Mouse (Mus musculus): ENCODE data around the gene Isy1. TPM values are rescaled to one million over a fixed set of nuclear protein-coding genes. Genes with fewer than 3 reads are reported as not detected.

Gene Isy1
- polyA plus RNA-seq, 1 experiment from 2014 or later: 53.7 TPM

- H3K9ac ChIP-seq: no peak overlapping the region
- no peak overlapping the region for H3K27ac ChIP-seq
- H3K27me3 ChIP-seq: no peaks in the 10 kb centered on the region
- no peak overlapping the region for H3K4me3 ChIP-seq
- WGBS: 88% methylated on average over 7 of the region's 7 CpGs
- no peaks in the 10 kb centered on the region for H3K9me3 ChIP-seq
- no peaks in the 10 kb centered on the region for H3K36me3 ChIP-seq
- H3K4me1 ChIP-seq: no peaks in the 10 kb centered on the region
- H3K4me2 ChIP-seq (replicated peaks): no peak overlapping the region
- ATAC-seq (ENCODE audit: low FRiP score, low read depth): no peak
These were observed 32.6 kb upstream of the Isy1 start for GRCm38 (mm10) chr6:87871240-87871639.

GRCm38 (mm10) chr6:87870440-87870839 lies 31.8 kb upstream of the Isy1 start:
- WGBS: 85% methylated on average over 1 of the region's 1 CpGs
- no peaks in the 10 kb centered on the region for H3K9me3 ChIP-seq
- H3K4me2 ChIP-seq (replicated peaks): no peak overlapping the region
- no peak for ATAC-seq (ENCODE audit: low FRiP score, low read depth)
- H3K27ac ChIP-seq: no peak overlapping the region
- no peaks in the 10 kb centered on the region for H3K4me1 ChIP-seq
- H3K27me3 ChIP-seq: no peaks in the 10 kb centered on the region
- H3K9ac ChIP-seq: no peak overlapping the region
- H3K36me3 ChIP-seq: no peaks in the 10 kb centered on the region
- no peak overlapping the region for H3K4me3 ChIP-seq

GRCm38 (mm10) chr6:87868871-87869506 lies 30.4 kb upstream of the Isy1 start:
- no peak overlapping the region for H3K9ac ChIP-seq
- no peaks in the 10 kb centered on the region for H3K9me3 ChIP-seq
- no peaks in the 10 kb centered on the region for H3K36me3 ChIP-seq
- ATAC-seq (ENCODE audit: low FRiP score, low read depth): no peak
- no peaks in the 10 kb centered on the region for H3K4me1 ChIP-seq
- H3K4me3 ChIP-seq: no peak overlapping the region
- no peak overlapping the region for H3K4me2 ChIP-seq (replicated peaks)
- H3K27me3 ChIP-seq: no peaks in the 10 kb centered on the region
- 80% methylated on average over 9 of the region's 9 CpGs for WGBS
- no peak overlapping the region for H3K27ac ChIP-seq

GRCm38 (mm10) chr6:87867256-87867655 lies 28.7 kb upstream of the Isy1 start:
- Histone ChIP-seq H3K4me2 (replicated peaks) (no peak overlapping the region), H3K27ac (no peak overlapping the region), H3K36me3 (no peaks in the 10 kb centered on the region), H3K9me3 (no peaks in the 10 kb centered on the region), H3K4me1 (no peaks in the 10 kb centered on the region), H3K9ac (no peak overlapping the region), H3K27me3 (no peaks in the 10 kb centered on the region), H3K4me3 (no peak overlapping the region)
- 75% methylated on average over 2 of the region's 2 CpGs for WGBS
- ATAC-seq (ENCODE audit: low FRiP score, low read depth): no peak

- Histone ChIP-seq H3K27me3 (no peaks in the 10 kb centered on the region), H3K4me1 (no peaks in the 10 kb centered on the region), H3K9me3 (no peaks in the 10 kb centered on the region), H3K4me2 (replicated peaks) (no peak overlapping the region), H3K27ac (no peak overlapping the region), H3K4me3 (no peak overlapping the region), H3K36me3 (no peaks in the 10 kb centered on the region), H3K9ac (no peak overlapping the region)
- 80% methylated on average over 6 of the region's 6 CpGs for WGBS
- ATAC-seq (ENCODE audit: low FRiP score, low read depth): no peak
These were observed 27.6 kb upstream of the Isy1 start for GRCm38 (mm10) chr6:87866211-87866610.

GRCm38 (mm10) chr6:87857071-87857470 lies 18.5 kb upstream of the Isy1 start:
- no peaks in the 10 kb centered on the region for H3K9me3 ChIP-seq
- H3K4me3 ChIP-seq: no peak overlapping the region
- no peak overlapping the region for H3K9ac ChIP-seq
- peaks cover 8% of the 10 kb centered on the region; the same call in 1 of the 2 replicates for H3K27me3 ChIP-seq
- WGBS: 58% methylated on average over 1 of the region's 1 CpGs
- no peak overlapping the region for H3K27ac ChIP-seq
- ATAC-seq (ENCODE audit: low FRiP score, low read depth): no peak
- H3K36me3 ChIP-seq: no peaks in the 10 kb centered on the region
- no peak overlapping the region for H3K4me2 ChIP-seq (replicated peaks)
- H3K4me1 ChIP-seq: no peaks in the 10 kb centered on the region

- Histone ChIP-seq H3K4me2 (replicated peaks) (no peak overlapping the region), H3K27me3 (peaks cover 8% of the 10 kb centered on the region; the same call in 1 of the 2 replicates), H3K4me1 (peaks cover 9% of the 10 kb centered on the region), H3K9ac (no peak overlapping the region), H3K36me3 (peaks cover 5% of the 10 kb centered on the region), H3K9me3 (no peaks in the 10 kb centered on the region), H3K4me3 (no peak overlapping the region), H3K27ac (no peak overlapping the region)
- no peak for ATAC-seq (ENCODE audit: low FRiP score, low read depth)
- 80% methylated on average over 4 of the region's 4 CpGs for WGBS
These were observed 14.8 kb upstream of the Isy1 start for GRCm38 (mm10) chr6:87853446-87853845.

- Histone ChIP-seq H3K9me3 (no peaks in the 10 kb centered on the region), H3K9ac (no peak overlapping the region; the same call in 1 of the 2 replicates), H3K36me3 (peaks cover 14% of the 10 kb centered on the region), H3K27ac (no peak overlapping the region), H3K4me1 (peaks cover 25% of the 10 kb centered on the region), H3K27me3 (peaks cover 2% of the 10 kb centered on the region; the same call in 1 of the 2 replicates), H3K4me3 (peak overlapping the region; percentile 99; the same call in 1 of the 2 replicates), H3K4me2 (replicated peaks) (peak overlapping the region; percentile 81)
- ATAC-seq (ENCODE audit: low FRiP score, low read depth): no peak
- 83% methylated on average over 6 of the region's 6 CpGs for WGBS
These were observed 13.3 kb upstream of the Isy1 start for GRCm38 (mm10) chr6:87851871-87852270.

- Histone ChIP-seq H3K4me3 (peak within 1 kb of the TSS; percentile 99), H3K9ac (peak within 1 kb of the TSS; percentile 99), H3K4me2 (replicated peaks) (peak within 1 kb of the TSS; percentile 81), H3K27me3 (no peaks in the 10 kb centered on the region), H3K36me3 (peaks cover 14% of the 10 kb centered on the region), H3K27ac (peak within 1 kb of the TSS; percentile 96), H3K9me3 (no peaks in the 10 kb centered on the region), H3K4me1 (peaks cover 33% of the 10 kb centered on the region)
- ATAC-seq (ENCODE audit: low FRiP score, low read depth): peak; percentile 98
- WGBS: under 1% methylated on average over 55 of the region's 55 CpGs
These were observed 12.5 kb upstream of the Isy1 start, which contains the start of gene Cnbp for GRCm38 (mm10) chr6:87850900-87851614. Cnbp (minus strand) TSS chr6:87851106.

GRCm38 (mm10) chr6:87850155-87850899 lies 11.7 kb upstream of the Isy1 start:
- Histone ChIP-seq H3K27ac (peak overlapping the region; percentile 96), H3K4me2 (replicated peaks) (peak overlapping the region; percentile 81), H3K4me1 (peaks cover 40% of the 10 kb centered on the region), H3K36me3 (peaks cover 17% of the 10 kb centered on the region), H3K9ac (peak overlapping the region; percentile 99), H3K9me3 (no peaks in the 10 kb centered on the region), H3K27me3 (no peaks in the 10 kb centered on the region), H3K4me3 (peak overlapping the region; percentile 99)
- under 1% methylated on average over 69 of the region's 73 CpGs for WGBS
- peak; percentile 80 for ATAC-seq (ENCODE audit: low FRiP score, low read depth)

GRCm38 (mm10) chr6:87849780-87850154 lies 11.2 kb upstream of the Isy1 start:
- Histone ChIP-seq H3K27ac (peak overlapping the region; percentile 96; the same call in 1 of the 2 replicates), H3K4me3 (peak overlapping the region; percentile 99), H3K4me1 (peaks cover 44% of the 10 kb centered on the region), H3K4me2 (replicated peaks) (peak overlapping the region; percentile 81), H3K9me3 (no peaks in the 10 kb centered on the region), H3K9ac (peak overlapping the region; percentile 99), H3K27me3 (no peaks in the 10 kb centered on the region), H3K36me3 (peaks cover 23% of the 10 kb centered on the region)
- WGBS: 1% methylated on average over 8 of the region's 8 CpGs
- ATAC-seq (ENCODE audit: low FRiP score, low read depth): no peak

GRCm38 (mm10) chr6:87846813-87847212 lies 8.2 kb upstream of the Isy1 start:
- Histone ChIP-seq H3K9me3 (no peaks in the 10 kb centered on the region), H3K27me3 (no peaks in the 10 kb centered on the region), H3K9ac (no peak overlapping the region), H3K27ac (no peak overlapping the region), H3K4me2 (replicated peaks) (peak overlapping the region; percentile 58), H3K36me3 (peaks cover 51% of the 10 kb centered on the region), H3K4me3 (no peak overlapping the region), H3K4me1 (peaks cover 44% of the 10 kb centered on the region)
- WGBS: 31% methylated on average over 1 of the region's 1 CpGs
- no peak for ATAC-seq (ENCODE audit: low FRiP score, low read depth)

Measured in limb, embryonic 13.5 days (tissue).